Mouse (Mus musculus) spleen, adult 2 months (tissue): ENCODE results near the gene S100a10. TPM values are rescaled to one million over a fixed set of nuclear protein-coding genes. Genes with fewer than 3 reads are reported as not detected.

ENCODE experiments used
- DNase-seq, 2 experiments: peaks; one replicate each; pipeline versions ENCODE4 v3.0.0 to v3.0.0-alpha.2; 2012 to 2021; ENCODE audit warnings: low spot score in 2 of 2, low read depth in 1 of 2
- H3K27ac ChIP-seq: fragments of 200-500 bp; 2 replicates; pipeline ENCODE4 v1.5.1; 2012; ENCODE audit warnings: low read length, inconsistent platforms; ENCODE audit not compliant: insufficient read depth
- H3K27me3 ChIP-seq: fragments of 200-500 bp; 2 replicates; pipeline ENCODE4 v1.6.1; 2012; ENCODE audit warnings: mild to moderate bottlenecking, moderate library complexity, low read length, inconsistent platforms; ENCODE audit not compliant: control insufficient read depth, insufficient read depth
- H3K36me3 ChIP-seq: fragments of 200-500 bp; 2 replicates; pipeline ENCODE4 v1.6.1; 2012; ENCODE audit warnings: mild to moderate bottlenecking, low read length, inconsistent platforms; ENCODE audit not compliant: control insufficient read depth, insufficient read depth
- H3K4me1 ChIP-seq: fragments of 200-500 bp; 2 replicates; pipeline ENCODE4 v1.6.1; 2011; ENCODE audit warnings: inconsistent platforms; ENCODE audit not compliant: control insufficient read depth, insufficient read depth, insufficient read length
- H3K4me3 ChIP-seq: fragments of 200-500 bp; 2 replicates; pipeline ENCODE4 v1.5.1; 2011; ENCODE audit warnings: mild to moderate bottlenecking, inconsistent platforms; ENCODE audit not compliant: insufficient read depth, insufficient read length; ENCODE audit errors: extremely low read depth
- CTCF ChIP-seq: fragments of 200-500 bp; IDR thresholded peaks from 2 replicates; pipeline ENCODE4 v1.5.1; 2011; ENCODE audit warnings: mild to moderate bottlenecking, inconsistent platforms; ENCODE audit not compliant: insufficient read depth, insufficient read length, insufficient replicate concordance; ENCODE audit errors: extremely low read depth
- POLR2A ChIP-seq: fragments of 200-500 bp; IDR thresholded peaks from 2 replicates; pipeline ENCODE4 v1.6.1; 2011; ENCODE audit warnings: low read depth, low read length, inconsistent platforms
- WGBS: fragments of 180-500 bp; shearing (Covaris S2); methylation state at CpG from one replicate; pipeline ENCODE4 v1.1.7; 2018; 5-methylcytosine and 5-hydroxymethylcytosine counted together
- polyA plus RNA-seq: library from polyadenylated mRNA; depleted of rRNA; stranded (reverse); fragments of >200 nt; gene quantifications from 2 replicates; pipeline ENCODE4 v1.2.3, GENCODE M21; 2012

S100a10 gene
- polyA plus RNA-seq, 1 experiment, result 36.2 TPM

DNA sequence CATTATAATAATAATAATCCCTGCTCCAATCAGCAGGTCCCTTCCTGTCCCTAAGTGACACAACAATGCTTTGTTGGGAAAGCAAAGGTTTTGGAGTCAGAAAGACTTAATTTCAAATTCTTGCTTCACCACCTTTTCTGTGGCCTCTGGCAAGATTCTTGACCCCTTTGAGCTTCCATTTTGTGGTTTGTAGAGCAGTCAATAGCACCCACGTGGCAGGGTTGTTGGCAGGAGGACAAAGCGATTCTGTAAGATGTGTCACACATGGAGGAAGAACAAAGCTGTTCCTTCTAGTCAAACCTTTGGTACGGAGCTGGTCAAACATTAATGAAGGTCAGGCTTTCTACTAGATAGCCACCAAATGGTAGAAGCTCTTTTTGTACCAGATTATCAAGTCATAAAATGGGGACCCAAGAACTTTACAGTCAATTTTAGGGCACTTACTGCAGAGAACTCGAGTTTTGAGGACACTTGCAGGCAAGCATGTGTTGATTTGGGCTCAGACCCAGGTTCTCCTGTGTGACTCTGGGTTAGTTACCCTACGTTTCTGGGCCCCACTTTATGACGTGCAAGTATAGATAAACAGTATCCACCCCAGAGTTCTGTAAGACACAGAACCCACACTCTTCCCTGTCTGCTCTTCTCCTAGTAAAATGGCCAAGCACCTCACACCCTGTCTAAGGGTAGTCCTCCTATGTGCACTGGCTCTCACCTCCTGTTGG, 24.6 kb downstream of the S100a10 start:
- 63% methylated on average over 6 of the region's 6 CpGs for WGBS
- Histone ChIP-seq H3K36me3 (no peaks in the 10 kb centered on the region), H3K4me1 (no peaks in the 10 kb centered on the region), H3K4me3 (no peak overlapping the region), H3K27ac (no peak overlapping the region), H3K27me3 (no peaks in the 10 kb centered on the region)
- TF ChIP-seq CTCF (no peak), POLR2A (no peak)
- no peak for DNase-seq

GRCm38 (mm10) chr3:93580039-93580403, 25.1 kb downstream of the S100a10 start:
- WGBS, result 78% methylated on average over 2 of the region's 2 CpGs
- no peaks in the 10 kb centered on the region for H3K27me3 ChIP-seq
- H3K4me3 ChIP-seq, result no peak overlapping the region
- DNase-seq, result no peak
- no peak overlapping the region for H3K27ac ChIP-seq
- no peaks in the 10 kb centered on the region for H3K36me3 ChIP-seq
- TF ChIP-seq CTCF, result no peak
- no peak for TF ChIP-seq POLR2A
- no peaks in the 10 kb centered on the region for H3K4me1 ChIP-seq

GRCm38 (mm10) chr3:93580946-93581345, 26.1 kb downstream of the S100a10 start:
- WGBS, result 65% methylated on average over 2 of the region's 2 CpGs
- Histone ChIP-seq H3K4me1 (no peaks in the 10 kb centered on the region), H3K27ac (no peak overlapping the region), H3K4me3 (no peak overlapping the region), H3K36me3 (no peaks in the 10 kb centered on the region), H3K27me3 (no peaks in the 10 kb centered on the region)
- DNase-seq, result no peak
- TF ChIP-seq CTCF (no peak), POLR2A (no peak)

- no peak for DNase-seq
- no peaks in the 10 kb centered on the region for H3K36me3 ChIP-seq
- H3K27me3 ChIP-seq, result no peaks in the 10 kb centered on the region
- H3K4me3 ChIP-seq, result no peak overlapping the region
- H3K4me1 ChIP-seq, result no peaks in the 10 kb centered on the region
- TF ChIP-seq CTCF, result no peak
- TF ChIP-seq POLR2A, result no peak
- H3K27ac ChIP-seq, result no peak overlapping the region
- WGBS, result 77% methylated on average over 4 of the region's 4 CpGs
Observed at GRCm38 (mm10) chr3:93581687-93582086, 26.8 kb downstream of the S100a10 start.

- no peak for DNase-seq
- Histone ChIP-seq H3K4me3 (no peak overlapping the region), H3K4me1 (no peaks in the 10 kb centered on the region), H3K36me3 (no peaks in the 10 kb centered on the region), H3K27ac (no peak overlapping the region), H3K27me3 (no peaks in the 10 kb centered on the region)
- no peak for TF ChIP-seq POLR2A
- no peak for TF ChIP-seq CTCF
- 83% methylated on average over 2 of the region's 2 CpGs for WGBS
Observed at GRCm38 (mm10) chr3:93583056-93583455, 28.2 kb downstream of the S100a10 start.

DNA sequence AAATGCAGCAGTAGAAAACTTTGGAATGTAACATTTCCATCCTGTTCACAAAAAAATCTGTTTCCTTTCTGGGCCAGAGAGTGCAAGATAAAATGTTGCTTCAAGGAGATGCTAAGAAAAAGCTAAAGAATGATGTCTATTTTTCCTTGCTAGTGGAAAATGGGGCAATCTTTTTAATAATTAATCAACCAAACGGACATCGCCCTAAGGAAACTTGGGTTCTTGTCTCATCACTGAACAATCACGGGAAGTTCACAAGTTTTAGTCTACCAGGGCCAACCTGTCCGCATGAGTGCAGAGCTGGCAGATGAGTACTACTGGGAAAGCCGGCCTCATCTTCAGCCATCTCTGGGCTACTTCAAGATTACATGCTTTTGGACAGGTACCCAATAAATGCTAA, 34.7 kb downstream of the S100a10 start:
- 94% methylated on average over 5 of the region's 5 CpGs for WGBS
- no peak for TF ChIP-seq POLR2A
- no peak for TF ChIP-seq CTCF
- DNase-seq, result no peak

GRCm38 (mm10) chr3:93590256-93590655, 35.4 kb downstream of the S100a10 start:
- TF ChIP-seq POLR2A, result no peak
- no peak for TF ChIP-seq CTCF
- H3K27me3 ChIP-seq, result no peaks in the 10 kb centered on the region
- DNase-seq, result no peak
- 85% methylated on average over 1 of the region's 1 CpGs for WGBS
- no peak overlapping the region for H3K4me3 ChIP-seq
- H3K36me3 ChIP-seq, result no peaks in the 10 kb centered on the region
- H3K4me1 ChIP-seq, result no peaks in the 10 kb centered on the region
- H3K27ac ChIP-seq, result no peak overlapping the region

More for the DNA sequence above, 34.7 kb downstream of the S100a10 start:
- Histone ChIP-seq H3K4me1 (no peaks in the 10 kb centered on the region), H3K27me3 (no peaks in the 10 kb centered on the region), H3K4me3 (no peak overlapping the region), H3K36me3 (no peaks in the 10 kb centered on the region), H3K27ac (no peak overlapping the region)
